Mouse (Mus musculus): Measurements from ENCODE around the gene Slc11a2. TPM values are rescaled to one million over a fixed set of nuclear protein-coding genes. Genes with fewer than 3 reads are reported as not detected.
"Not testable (repeated sequence)": the region's sequence is repeated elsewhere in the genome, so short reads cannot be mapped to it uniquely, and the experiment has no call there.

The Slc11a2 gene
- polyA plus RNA-seq, 1 experiment = 0.62 TPM

DNA sequence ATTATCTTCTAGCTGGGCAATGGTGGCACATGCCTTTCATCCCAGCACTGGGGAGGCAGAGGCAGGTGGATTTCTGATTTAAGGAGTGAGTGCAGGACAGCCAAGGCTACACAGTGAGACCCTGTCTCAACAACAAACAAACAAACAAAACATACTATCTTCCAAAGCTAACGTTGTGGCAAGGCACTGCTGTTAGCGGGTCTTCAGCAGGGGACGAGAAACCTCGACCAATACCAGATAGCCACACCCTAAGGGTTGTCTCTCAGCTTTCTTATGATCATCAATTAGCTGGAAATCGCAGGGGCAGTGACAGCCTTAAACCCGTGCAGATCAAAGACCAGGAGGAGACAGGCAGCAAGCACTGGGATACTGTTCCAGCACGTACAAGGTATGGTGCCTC is 60.6 kb downstream of the Slc11a2 start, which contains the start of gene Higd1c:
Higd1c (plus strand) TSS at position 301 of the 400 bp plus-strand sequence.
- Histone ChIP-seq H3K27me3 (replicated peaks) (peaks cover 23% of the 10 kb centered on the region), H3K4me3 (replicated peaks) (no peak within 1 kb of the TSS)
- TF ChIP-seq FLI1 (IDR thresholded peaks at IDR 0.05; ENCODE audit: low read length) (no peak), GATA1 (IDR thresholded peaks at IDR 0.05; ENCODE audit: borderline replicate concordance, low read length) (no peak)

DNA sequence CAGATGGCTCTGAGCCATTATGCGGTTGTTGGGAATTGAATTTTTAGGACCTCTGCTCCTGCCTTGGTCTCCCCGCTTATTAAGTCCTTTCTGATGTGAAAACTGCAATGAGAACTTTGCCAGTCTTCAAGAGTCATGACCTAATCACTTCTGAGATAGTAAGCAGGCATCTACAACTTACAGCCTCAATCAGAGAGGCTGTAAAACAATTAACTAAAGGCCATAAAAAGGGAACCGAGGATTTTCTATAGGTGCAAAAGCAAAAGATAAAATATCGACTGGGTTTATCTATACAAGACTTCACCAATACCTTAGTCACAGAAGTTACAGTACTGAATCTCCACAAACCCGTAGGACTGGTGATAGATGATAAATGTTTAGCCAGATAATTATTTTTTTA is 69.0 kb downstream of the Slc11a2 start:
- no peaks in the 10 kb centered on the region for H3K36me3 ChIP-seq (replicated peaks; ENCODE audit: low read length)
- no peak overlapping the region for H3K4me3 ChIP-seq (replicated peaks)
- no peaks in the 10 kb centered on the region for H3K4me1 ChIP-seq
- no peak for TF ChIP-seq GATA1 (IDR thresholded peaks at IDR 0.05; ENCODE audit: borderline replicate concordance, low read length)
- TF ChIP-seq FLI1 (IDR thresholded peaks at IDR 0.05; ENCODE audit: low read length) = no peak
- peaks cover 13% of the 10 kb centered on the region for H3K27me3 ChIP-seq (replicated peaks)
- no peaks in the 10 kb centered on the region for H3K9me3 ChIP-seq

More for the DNA sequence above, 60.6 kb downstream of the Slc11a2 start, which contains the start of gene Higd1c:
- H3K4me1 ChIP-seq = peaks cover 4% of the 10 kb centered on the region
- peaks cover 9% of the 10 kb centered on the region for H3K9me3 ChIP-seq
- no peaks in the 10 kb centered on the region for H3K36me3 ChIP-seq (replicated peaks; ENCODE audit: low read length)

DNA sequence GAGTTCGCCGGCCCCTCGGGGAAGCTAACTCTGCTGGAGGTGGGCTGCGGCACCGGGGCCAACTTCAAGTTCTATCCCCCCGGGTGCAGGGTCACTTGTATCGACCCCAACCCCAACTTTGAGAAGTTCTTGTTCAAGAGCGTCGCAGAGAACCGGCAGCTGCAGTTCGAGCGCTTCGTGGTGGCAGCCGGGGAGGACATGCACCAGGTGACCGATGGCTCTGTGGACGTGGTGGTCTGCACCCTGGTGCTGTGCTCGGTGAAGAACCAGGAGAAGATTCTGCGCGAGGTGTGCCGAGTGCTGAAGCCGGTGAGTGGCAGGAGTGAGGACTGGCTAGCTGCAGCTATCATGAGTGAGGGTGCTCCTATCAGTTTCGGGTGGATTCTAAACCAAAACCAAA is 71.5 kb downstream of the Slc11a2 start:
- H3K4me1 ChIP-seq; H3K9me3 ChIP-seq; H3K36me3 ChIP-seq (replicated peaks; ENCODE audit: low read length); H3K4me3 ChIP-seq (replicated peaks): not testable (repeated sequence)
- peaks cover 24% of the 10 kb centered on the region for H3K27me3 ChIP-seq (replicated peaks)

DNA sequence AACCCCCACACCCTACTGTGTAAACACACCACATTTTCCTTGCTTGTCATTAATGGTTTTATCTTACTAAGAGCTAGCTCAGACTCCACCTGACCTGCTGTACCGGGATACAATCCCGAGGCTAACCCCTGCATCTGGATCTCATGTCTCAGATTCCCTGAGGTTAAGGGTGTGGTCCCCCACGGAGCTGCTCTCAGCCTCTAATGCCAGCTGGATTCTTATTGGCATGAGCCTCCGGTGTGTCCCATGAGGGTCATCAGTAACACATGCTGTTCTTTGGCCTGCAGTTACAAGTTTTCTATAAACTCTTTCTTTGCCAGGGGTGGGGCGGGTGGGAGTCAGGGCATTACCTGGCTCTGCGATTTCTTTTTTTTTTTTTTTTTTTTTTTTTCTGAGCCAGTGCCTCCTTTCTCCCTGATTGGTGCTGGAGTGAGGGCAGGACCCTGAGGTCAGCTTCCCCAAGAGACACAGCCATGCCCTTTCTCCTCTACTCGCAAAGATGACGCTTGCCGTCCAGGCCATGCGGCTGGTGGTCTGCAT is 72.1 kb downstream of the Slc11a2 start, which contains the start of the genes Methig1 and Mettl7a2:
Methig1 (plus strand) TSS at position 439 of the 540 bp plus-strand sequence.
Mettl7a2 (plus strand) TSS at position 490 of the 540 bp plus-strand sequence.
- Histone ChIP-seq H3K27me3 (replicated peaks) (peaks cover 24% of the 10 kb centered on the region), H3K36me3 (replicated peaks; ENCODE audit: low read length) (no peaks in the 10 kb centered on the region), H3K4me3 (replicated peaks) (no peak within 1 kb of the TSS), H3K9me3 (no peaks in the 10 kb centered on the region), H3K4me1 (no peaks in the 10 kb centered on the region)
- TF ChIP-seq FLI1 (IDR thresholded peaks at IDR 0.05; ENCODE audit: low read length) (no peak), GATA1 (IDR thresholded peaks at IDR 0.05; ENCODE audit: borderline replicate concordance, low read length) (no peak)

DNA sequence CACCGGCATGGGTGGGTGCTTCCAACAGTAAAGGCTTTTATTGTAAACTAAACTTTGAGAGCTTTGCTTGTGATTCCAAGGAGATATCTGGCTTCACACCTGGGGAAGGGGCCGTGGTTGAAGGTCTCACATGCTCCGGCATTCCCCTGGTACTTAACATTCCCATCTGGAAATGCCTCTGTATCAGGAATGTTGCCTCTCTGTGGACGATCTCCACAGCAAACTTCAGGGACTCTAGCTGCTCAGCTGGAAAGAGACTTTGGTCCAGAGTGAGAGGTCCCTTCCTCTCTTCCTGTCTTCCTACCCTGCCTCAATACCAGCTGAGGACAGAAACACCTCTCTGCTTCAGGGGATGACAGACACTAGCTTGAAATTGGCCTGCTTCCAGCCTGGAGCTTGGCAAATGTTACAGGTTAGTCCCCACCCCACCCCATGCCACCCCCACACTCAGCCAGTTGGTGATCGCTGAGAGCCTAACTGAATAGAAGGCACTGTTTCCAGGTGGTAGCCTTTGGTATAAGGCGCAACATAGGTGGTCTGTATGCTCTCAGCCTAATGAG is 73.3 kb downstream of the Slc11a2 start:
- Histone ChIP-seq H3K4me3 (replicated peaks) (no peak overlapping the region), H3K4me1 (no peaks in the 10 kb centered on the region), H3K9me3 (no peaks in the 10 kb centered on the region), H3K27me3 (replicated peaks) (peaks cover 24% of the 10 kb centered on the region), H3K36me3 (replicated peaks; ENCODE audit: low read length) (no peaks in the 10 kb centered on the region)
- TF ChIP-seq GATA1 (IDR thresholded peaks at IDR 0.05; ENCODE audit: borderline replicate concordance, low read length) = no peak
- no peak for TF ChIP-seq FLI1 (IDR thresholded peaks at IDR 0.05; ENCODE audit: low read length)

DNA sequence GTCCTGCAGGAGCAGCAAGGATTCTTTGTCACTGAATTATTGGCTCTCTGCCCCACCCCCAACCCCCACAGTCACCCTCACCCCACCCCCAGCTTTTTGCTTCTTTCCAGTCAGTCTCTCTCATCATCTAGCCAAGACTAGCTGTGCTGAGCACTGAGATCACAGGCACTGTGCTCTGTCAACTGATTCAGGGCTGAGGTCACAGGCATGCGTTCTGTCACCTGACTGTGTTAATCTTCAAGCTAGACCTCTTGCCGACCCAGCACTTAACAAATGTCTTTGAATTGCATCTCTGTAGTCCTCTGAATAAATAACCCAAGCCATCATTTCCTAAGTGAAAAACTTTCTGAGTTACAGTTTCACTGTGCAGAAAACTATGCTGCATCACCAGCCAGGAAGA is 75.4 kb downstream of the Slc11a2 start:
- H3K4me3 ChIP-seq (replicated peaks) = no peak overlapping the region
- H3K9me3 ChIP-seq = no peaks in the 10 kb centered on the region; the same call in 1 of the 2 replicates
- TF ChIP-seq FLI1 (IDR thresholded peaks at IDR 0.05; ENCODE audit: low read length) = no peak
- TF ChIP-seq GATA1 (IDR thresholded peaks at IDR 0.05; ENCODE audit: borderline replicate concordance, low read length) = no peak
- H3K4me1 ChIP-seq = no peaks in the 10 kb centered on the region
- H3K36me3 ChIP-seq (replicated peaks; ENCODE audit: low read length) = no peaks in the 10 kb centered on the region
- peaks cover 23% of the 10 kb centered on the region for H3K27me3 ChIP-seq (replicated peaks)

DNA sequence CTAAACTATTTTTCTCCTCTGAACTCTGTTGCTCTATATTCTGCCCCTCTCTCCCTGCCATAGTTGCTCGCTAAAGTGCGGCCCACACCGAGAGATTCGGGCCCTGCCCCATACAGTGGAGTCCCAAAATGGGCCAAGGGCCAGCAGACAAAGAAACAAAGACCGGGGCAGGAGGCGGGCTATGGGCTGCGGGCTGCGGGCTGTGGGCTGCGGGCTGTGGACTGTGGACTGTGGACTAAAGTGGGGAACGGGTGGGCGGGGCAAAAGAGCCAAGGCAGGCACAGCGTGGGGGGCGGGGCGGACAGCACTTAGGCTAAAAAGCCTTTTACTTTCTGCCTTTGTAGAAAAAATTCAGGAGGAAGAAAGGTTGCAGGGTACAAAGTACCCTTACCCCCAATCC is 78.1 kb downstream of the Slc11a2 start:
- Histone ChIP-seq H3K9me3 (no peaks in the 10 kb centered on the region; the same call in 1 of the 2 replicates), H3K4me3 (replicated peaks) (no peak overlapping the region), H3K27me3 (replicated peaks) (peaks cover 23% of the 10 kb centered on the region), H3K36me3 (replicated peaks; ENCODE audit: low read length) (no peaks in the 10 kb centered on the region), H3K4me1 (no peaks in the 10 kb centered on the region)
- no peak for TF ChIP-seq GATA1 (IDR thresholded peaks at IDR 0.05; ENCODE audit: borderline replicate concordance, low read length)
- TF ChIP-seq FLI1 (IDR thresholded peaks at IDR 0.05; ENCODE audit: low read length) = no peak

DNA sequence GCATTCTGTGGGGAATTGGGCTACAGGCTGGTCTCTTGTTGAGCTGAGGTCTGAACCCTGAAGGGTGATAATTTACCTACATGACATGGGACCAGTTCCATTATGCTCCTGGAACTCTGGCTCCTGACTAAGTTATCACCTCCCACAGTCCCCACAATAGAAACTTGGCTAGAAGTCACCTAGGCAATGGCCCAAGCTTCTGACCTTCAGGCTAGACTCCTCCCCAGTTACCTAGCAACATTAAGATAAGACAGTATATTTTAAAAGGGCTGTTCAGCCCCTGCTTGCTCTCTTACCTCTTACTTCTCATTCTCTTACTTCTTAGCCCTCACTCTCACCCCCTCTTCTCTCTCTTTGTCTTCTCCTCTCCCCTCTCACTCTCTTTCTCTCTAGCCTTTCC is 79.4 kb downstream of the Slc11a2 start:
- Histone ChIP-seq H3K27me3 (replicated peaks) (peaks cover 16% of the 10 kb centered on the region), H3K36me3 (replicated peaks; ENCODE audit: low read length) (no peaks in the 10 kb centered on the region), H3K4me1 (no peaks in the 10 kb centered on the region), H3K9me3 (no peaks in the 10 kb centered on the region; the same call in 1 of the 2 replicates), H3K4me3 (replicated peaks) (no peak overlapping the region)
- TF ChIP-seq FLI1 (IDR thresholded peaks at IDR 0.05; ENCODE audit: low read length) (no peak), GATA1 (IDR thresholded peaks at IDR 0.05; ENCODE audit: borderline replicate concordance, low read length) (no peak)

DNA sequence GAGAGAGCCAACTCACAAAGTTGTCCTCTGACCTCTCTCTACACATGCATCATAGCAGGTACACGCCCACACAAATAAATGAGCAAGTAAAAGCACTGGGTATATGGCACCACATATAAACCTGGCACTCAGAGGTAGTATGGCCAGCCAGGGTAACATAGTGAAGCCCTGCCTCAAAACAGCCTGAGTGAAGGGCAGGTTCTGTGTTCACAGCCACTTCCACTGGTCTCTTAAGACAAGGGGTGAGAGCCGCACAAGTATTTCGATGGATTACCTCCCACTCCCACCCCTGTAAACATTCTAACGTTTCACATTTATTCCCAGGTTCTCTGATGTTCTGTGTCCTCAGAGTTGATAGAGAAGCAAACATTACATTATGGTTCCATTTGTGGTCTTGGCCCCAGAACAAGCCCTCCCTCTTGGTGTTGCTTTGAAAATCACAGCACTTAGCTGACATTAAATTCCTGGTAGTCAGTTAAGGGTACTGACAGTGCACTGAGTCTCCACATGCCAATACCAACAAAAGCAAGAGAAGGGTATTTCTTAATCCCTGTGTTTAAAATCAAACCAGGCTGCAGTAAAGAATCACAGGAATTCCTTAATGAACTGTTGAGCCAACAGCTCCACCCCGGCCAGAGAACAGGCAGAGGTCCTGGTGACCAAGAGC is 83.4 kb downstream of the Slc11a2 start:
- H3K36me3 ChIP-seq (replicated peaks; ENCODE audit: low read length); H3K4me3 ChIP-seq (replicated peaks); H3K4me1 ChIP-seq; H3K27me3 ChIP-seq (replicated peaks); H3K9me3 ChIP-seq: not testable (repeated sequence)

Other genes with a start within 250 kb of the Slc11a2 start
- 20.0 and 20.6 TPM in 2 replicates for gene Atf1, start 197.3 kb downstream of the Slc11a2 start, polyA plus RNA-seq (2012; ENCODE audit: insufficient read depth, low replicate concordance)
- not detected in 2 replicates for gene Tmprss12, start 144.2 kb downstream of the Slc11a2 start, polyA plus RNA-seq (2012; ENCODE audit: insufficient read depth, low replicate concordance)
- gene Mettl7a1, start 120.9 kb downstream of the Slc11a2 start, polyA plus RNA-seq (2012; ENCODE audit: insufficient read depth, low replicate concordance) = 1.7 and 9.2 TPM in 2 replicates
- not detected in 2 replicates for gene Mettl7a3, start 90.1 kb downstream of the Slc11a2 start, polyA plus RNA-seq (2012; ENCODE audit: insufficient read depth, low replicate concordance)
- not detected in 2 replicates for gene Methig1, start 71.9 kb downstream of the Slc11a2 start, polyA plus RNA-seq (2012; ENCODE audit: insufficient read depth, low replicate concordance)
- not detected in 2 replicates for gene Mettl7a2, start 71.9 kb downstream of the Slc11a2 start, polyA plus RNA-seq (2012; ENCODE audit: insufficient read depth, low replicate concordance)
- not detected in 2 replicates for gene Higd1c, start 60.5 kb downstream of the Slc11a2 start, polyA plus RNA-seq (2012; ENCODE audit: insufficient read depth, low replicate concordance)
- not detected in 2 replicates for gene Gm5475, start 2.9 kb downstream of the Slc11a2 start, polyA plus RNA-seq (2012; ENCODE audit: insufficient read depth, low replicate concordance)
- 21.1 and 42.7 TPM in 2 replicates for gene Letmd1, start 44.0 kb upstream of the Slc11a2 start, polyA plus RNA-seq (2012; ENCODE audit: insufficient read depth, low replicate concordance)
- gene Csrnp2, start 70.4 kb upstream of the Slc11a2 start, polyA plus RNA-seq (2012; ENCODE audit: insufficient read depth, low replicate concordance) = 0.46 TPM in 1 of 2 replicates, not detected in the other
- 3.0 TPM in 1 of 2 replicates, not detected in the other for gene Tfcp2, start 126.9 kb upstream of the Slc11a2 start, polyA plus RNA-seq (2012; ENCODE audit: insufficient read depth, low replicate concordance)
- gene Pou6f1, start 174.9 kb upstream of the Slc11a2 start, polyA plus RNA-seq (2012; ENCODE audit: insufficient read depth, low replicate concordance) = 1.6 and 2.9 TPM in 2 replicates
- 28.5 and 32.0 TPM in 2 replicates for gene Dazap2, start 190.3 kb upstream of the Slc11a2 start, polyA plus RNA-seq (2012; ENCODE audit: insufficient read depth, low replicate concordance)
- 57.2 and 75.5 TPM in 2 replicates for gene Smagp, start 211.9 kb upstream of the Slc11a2 start, polyA plus RNA-seq (2012; ENCODE audit: insufficient read depth, low replicate concordance)
- 2,082 and 2,619 TPM in 2 replicates for gene Bin2, start 244.5 kb upstream of the Slc11a2 start, polyA plus RNA-seq (2012; ENCODE audit: insufficient read depth, low replicate concordance)